In genomic region chr5:31828747-31829146, GRCm38 (mm10) we compare ENCODE assay signal across 22 mouse cellular contexts.
"Had no signal": no experiment of that assay in that cellular context is flagged by ENCODE, and none has a peak within 500 bp of the region (broad histone marks: within the 10 kb centered on the region; RNA-seq: fewer than 3 reads in every experiment).

No protein-coding gene starts in this region.

- H3K9ac ChIP-seq: heart, embryonic 13.5 days; heart, embryonic 15.5 days; hindbrain, embryonic 13.5 days; hindbrain, embryonic 15.5 days; limb, embryonic 12.5 days; liver, embryonic 12.5 days had no signal

- H3K4me1 ChIP-seq: hindbrain, embryonic 13.5 days; hindbrain, embryonic 15.5 days; limb, embryonic 10.5 days; limb, embryonic 12.5 days; liver, embryonic 12.5 days had no signal

- H3K4me2 ChIP-seq: heart, embryonic 11.5 days; heart, embryonic 13.5 days; heart, embryonic 15.5 days; hindbrain, embryonic 13.5 days; hindbrain, embryonic 15.5 days; limb, embryonic 12.5 days; liver, embryonic 12.5 days had no signal

- H3K4me3 ChIP-seq: heart, adult 2 months; heart, embryonic 13.5 days; heart, embryonic 15.5 days; hindbrain, embryonic 13.5 days; hindbrain, embryonic 15.5 days; layer of hippocampus, adult 2 months; left cerebral cortex, adult 2 months; limb, embryonic 10.5 days; limb, embryonic 12.5 days; liver, embryonic 12.5 days had no signal

- ATAC-seq: hindbrain, postnatal 0 days; liver, embryonic 12.5 days had no signal

- H3K27ac ChIP-seq: heart, adult 2 months; heart, embryonic 13.5 days; heart, embryonic 15.5 days; hindbrain, embryonic 13.5 days; hindbrain, embryonic 15.5 days; hindbrain, postnatal 0 days; layer of hippocampus, adult 2 months; left cerebral cortex, adult 2 months; limb, embryonic 10.5 days; limb, embryonic 12.5 days; liver, embryonic 12.5 days had no signal

- DNase-seq: gastrocnemius, postnatal 14 days; gastrocnemius, postnatal 36 days; heart, adult 2 months; heart, postnatal 14 days; heart, postnatal 36 days; kidney, adult 18-20 months; kidney, adult 8-10 months; kidney, postnatal 10 days; kidney, postnatal 25 days; kidney, postnatal 4 days; liver had no signal

- H3K9me3 ChIP-seq: heart, embryonic 13.5 days; heart, embryonic 15.5 days; hindbrain, embryonic 13.5 days; hindbrain, embryonic 15.5 days; limb, embryonic 10.5 days; limb, embryonic 12.5 days; liver, embryonic 12.5 days had no signal

- H3K27me3 ChIP-seq: heart, embryonic 13.5 days; heart, embryonic 15.5 days; hindbrain, embryonic 13.5 days; hindbrain, embryonic 15.5 days; limb, embryonic 12.5 days; liver, embryonic 12.5 days had no signal

- H3K36me3 ChIP-seq: heart, embryonic 13.5 days; heart, embryonic 15.5 days; hindbrain, embryonic 13.5 days; hindbrain, embryonic 15.5 days; limb, embryonic 10.5 days; limb, embryonic 12.5 days; liver, embryonic 12.5 days had no signal
